Mouse (Mus musculus): ENCODE results near the gene Mrps6.
"Not testable (repeated sequence)": the region's sequence is repeated elsewhere in the genome, so short reads cannot be mapped to it uniquely, and the experiment has no call there.

Gene Mrps6

GRCm38 (mm10) chr16:92060213-92060612 is 2.1 kb downstream of the Mrps6 start:
- in situ Hi-C loops (cut with MboI; ENCODE audit: unreplicated experiment in 2 of 2), result loop anchor here in 1 of 2 experiments (25.0 kb wide), 1 partner anchor 348 kb away; no protein-coding TSS in a partner anchor

- in situ Hi-C loops (cut with MboI; ENCODE audit: unreplicated experiment in 2 of 2), result loop anchor here in 1 of 2 experiments (25.0 kb wide), 1 partner anchor 349 kb away; no protein-coding TSS in a partner anchor
Measured at GRCm38 (mm10) chr16:92061586-92061985, 3.5 kb downstream of the Mrps6 start.

- in situ Hi-C loops (cut with MboI; ENCODE audit: unreplicated experiment in 2 of 2), result loop anchor here in 1 of 2 experiments (25.0 kb wide), 1 partner anchor 351 kb away; no protein-coding TSS in a partner anchor
Measured at GRCm38 (mm10) chr16:92062832-92063231, 4.8 kb downstream of the Mrps6 start.

GRCm38 (mm10) chr16:92064801-92065200 is 6.7 kb downstream of the Mrps6 start:
- in situ Hi-C loops (cut with MboI; ENCODE audit: unreplicated experiment in 2 of 2), result loop anchor here in 1 of 2 experiments (25.0 kb wide), 1 partner anchor 352 kb away; no protein-coding TSS in a partner anchor

- in situ Hi-C loops (cut with MboI; ENCODE audit: unreplicated experiment in 2 of 2), result loop anchor here in 1 of 2 experiments (25.0 kb wide), 1 partner anchor 358 kb away; no protein-coding TSS in a partner anchor
Measured at GRCm38 (mm10) chr16:92070338-92070737, 12.3 kb downstream of the Mrps6 start.

- in situ Hi-C loops (cut with MboI; ENCODE audit: unreplicated experiment in 2 of 2), result no loop called here
Measured at GRCm38 (mm10) chr16:92076797-92077196, 18.7 kb downstream of the Mrps6 start.

GRCm38 (mm10) chr16:92083771-92084453 is 25.8 kb downstream of the Mrps6 start:
- in situ Hi-C loops (cut with MboI; ENCODE audit: unreplicated experiment in 2 of 2), result no loop called here

- in situ Hi-C loops (cut with MboI; ENCODE audit: unreplicated experiment in 2 of 2), result no loop called here
Measured at GRCm38 (mm10) chr16:92089225-92089624, 31.2 kb downstream of the Mrps6 start.

GRCm38 (mm10) chr16:92091876-92092275 is 33.8 kb downstream of the Mrps6 start:
- in situ Hi-C loops (cut with MboI; ENCODE audit: unreplicated experiment in 2 of 2), result no loop called here

- in situ Hi-C loops (cut with MboI; ENCODE audit: unreplicated experiment in 2 of 2), result no loop called here
Measured at GRCm38 (mm10) chr16:92098351-92099051, 40.4 kb downstream of the Mrps6 start.

- in situ Hi-C loops (cut with MboI; ENCODE audit: unreplicated experiment in 2 of 2), result no loop called here
Measured at GRCm38 (mm10) chr16:92099598-92099997, 41.5 kb downstream of the Mrps6 start.

- in situ Hi-C loops (cut with MboI; ENCODE audit: unreplicated experiment in 2 of 2), result no loop called here
Measured at GRCm38 (mm10) chr16:92100111-92100510, 42.0 kb downstream of the Mrps6 start.

GRCm38 (mm10) chr16:92102115-92102514 is 44.0 kb downstream of the Mrps6 start:
- in situ Hi-C loops (cut with MboI; ENCODE audit: unreplicated experiment in 2 of 2), result no loop called here

GRCm38 (mm10) chr16:92102931-92103330 is 44.9 kb downstream of the Mrps6 start:
- in situ Hi-C loops (cut with MboI; ENCODE audit: unreplicated experiment in 2 of 2), result not testable (repeated sequence)

- in situ Hi-C loops (cut with MboI; ENCODE audit: unreplicated experiment in 2 of 2), result no loop called here
Measured at GRCm38 (mm10) chr16:92103572-92104331, 45.7 kb downstream of the Mrps6 start.

GRCm38 (mm10) chr16:92104332-92104590 is 46.2 kb downstream of the Mrps6 start:
- in situ Hi-C loops (cut with MboI; ENCODE audit: unreplicated experiment in 2 of 2), result no loop called here

GRCm38 (mm10) chr16:92104951-92105350 is 46.9 kb downstream of the Mrps6 start:
- in situ Hi-C loops (cut with MboI; ENCODE audit: unreplicated experiment in 2 of 2), result no loop called here

- in situ Hi-C loops (cut with MboI; ENCODE audit: unreplicated experiment in 2 of 2), result no loop called here
Measured at GRCm38 (mm10) chr16:92105631-92106030, 47.6 kb downstream of the Mrps6 start.

- in situ Hi-C loops (cut with MboI; ENCODE audit: unreplicated experiment in 2 of 2), result no loop called here
Measured at GRCm38 (mm10) chr16:92107346-92107745, 49.3 kb downstream of the Mrps6 start.

GRCm38 (mm10) chr16:92114706-92115241 is 56.7 kb downstream of the Mrps6 start:
- in situ Hi-C loops (cut with MboI; ENCODE audit: unreplicated experiment in 2 of 2), result no loop called here
